Mouse (Mus musculus): Measurements from ENCODE around the gene Cckar. TPM values are rescaled to one million over a fixed set of nuclear protein-coding genes. Genes with fewer than 3 reads are reported as not detected.

Gene Cckar
- polyA plus RNA-seq (2012; fragmentation: generic; extraction: Trizol), result under 1 TPM in 1 of 2 experiments, not detected in 1; 0.01 TPM

DNA sequence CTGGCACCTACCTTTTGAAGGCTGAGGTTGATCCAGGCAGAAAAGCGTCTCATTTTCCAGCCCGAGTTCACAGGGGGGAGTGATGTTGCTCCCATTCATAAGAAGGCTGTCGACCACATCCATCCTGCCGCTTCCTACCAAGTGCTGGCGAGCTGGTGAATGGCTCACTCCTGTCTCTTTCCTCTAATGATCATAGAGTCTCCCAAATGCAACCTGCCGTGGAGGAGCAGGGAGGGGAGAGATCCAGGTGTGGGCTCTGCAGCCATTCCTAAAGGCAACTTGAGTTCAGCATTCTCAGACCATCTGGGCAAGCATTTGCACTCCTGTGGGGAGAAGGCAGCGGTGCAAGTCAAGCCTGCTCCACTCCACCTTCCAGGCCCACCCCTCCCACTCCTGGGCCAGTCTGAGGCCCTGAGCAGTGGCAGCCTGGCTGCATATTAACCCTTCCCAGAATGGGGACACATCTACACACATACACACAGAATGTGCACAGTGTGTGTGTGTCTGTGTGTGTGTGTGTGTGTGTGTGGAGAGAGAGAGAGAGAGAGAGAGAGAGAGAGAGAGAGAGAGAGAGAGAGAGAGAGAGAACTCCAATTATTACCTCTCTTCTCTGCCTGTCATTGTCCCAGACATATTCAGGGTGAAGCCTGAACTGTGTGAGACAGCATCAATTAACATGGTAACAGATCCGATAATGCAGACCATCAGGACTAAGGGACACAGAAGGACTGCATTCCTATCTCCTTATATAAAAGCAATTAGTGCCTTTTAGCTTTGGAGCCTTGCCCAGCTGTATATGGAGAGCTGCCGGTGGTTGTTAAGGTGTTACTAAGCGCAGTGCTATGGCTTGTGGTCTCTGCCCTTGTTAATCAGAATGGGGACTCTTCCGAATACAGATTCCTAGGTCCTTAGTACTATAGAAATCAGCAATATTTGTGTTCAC is at the start of gene Cckar:
Cckar (minus strand) TSS at position 471 of the 943 bp plus-strand sequence.

Other genes starting within 250 kb of the Cckar start
- 10 to 100 TPM in 1 of 2 experiments, 1 to 10 TPM in 1; 3.5 to 12.4 TPM for gene Rbpj, start 241.6 kb downstream of the Cckar start, polyA plus RNA-seq (2012; fragmentation: generic; extraction: Trizol)
- 10 to 100 TPM in 1 of 2 experiments, 1 to 10 TPM in 1; 1.9 to 16.3 TPM for gene Tbc1d19, start 101.9 kb upstream of the Cckar start, polyA plus RNA-seq (2012; fragmentation: generic; extraction: Trizol)